Mouse (Mus musculus) hindbrain, embryonic 13.5 days (tissue): ENCODE results near the gene Dgcr6. TPM values are rescaled to one million over a fixed set of nuclear protein-coding genes. Genes with fewer than 3 reads are reported as not detected.
A peak's percentile ranks its signal among the peaks of the same experiment; 100 is the strongest.
"Not testable (repeated sequence)": the region's sequence is repeated elsewhere in the genome, so short reads cannot be mapped to it uniquely, and the experiment has no call there.

ENCODE experiments used
- ATAC-seq: fragments of 200-750 bp; cut with Nextera tagmentation; 2 replicates; pipeline ENCODE4 v1.8.0; 2017; ENCODE audit warnings: moderate TSS enrichment; ENCODE audit not compliant: low FRiP score
- H3K27ac ChIP-seq: fragments of 300-500 bp; sonication (generic); 2 replicates; pipeline ENCODE4 v1.5.1; 2015; ENCODE audit warnings: inconsistent platforms, mild to moderate bottlenecking, moderate library complexity
- H3K27me3 ChIP-seq: fragments of 300-500 bp; sonication (generic); 2 replicates; pipeline ENCODE4 v1.6.1; 2015; ENCODE audit warnings: mild to moderate bottlenecking, inconsistent platforms
- H3K36me3 ChIP-seq: fragments of 300-500 bp; sonication (generic); 2 replicates; pipeline ENCODE4 v1.6.1; 2015; ENCODE audit warnings: mild to moderate bottlenecking, inconsistent platforms
- H3K4me1 ChIP-seq: fragments of 300-500 bp; sonication (generic); replicated peaks from 2 replicates; pipeline ENCODE4 v1.6.1; 2015; ENCODE audit warnings: inconsistent platforms
- H3K4me2 ChIP-seq: fragments of 300-500 bp; sonication (generic); 2 replicates; pipeline ENCODE4 v1.6.1; 2015; ENCODE audit warnings: inconsistent platforms, mild to moderate bottlenecking, moderate library complexity
- H3K4me3 ChIP-seq: fragments of 300-500 bp; sonication (generic); 2 replicates; pipeline ENCODE4 v1.5.1; 2015; ENCODE audit warnings: mild to moderate bottlenecking, inconsistent platforms
- H3K9ac ChIP-seq: fragments of 300-500 bp; sonication (generic); 2 replicates; pipeline ENCODE4 v1.6.1; 2015; ENCODE audit warnings: mild to moderate bottlenecking, inconsistent platforms
- H3K9me3 ChIP-seq: fragments of 300-500 bp; sonication (generic); 2 replicates; pipeline ENCODE4 v1.6.1; 2016; ENCODE audit warnings: inconsistent platforms
- WGBS: fragments of 180-500 bp; shearing (Covaris S2); methylation state at CpG from one replicate; pipeline ENCODE4 v1.1.7; 2015; 5-methylcytosine and 5-hydroxymethylcytosine counted together
- polyA plus RNA-seq: library from polyadenylated mRNA; unstranded; fragments of >200 nt; fragmentation: Nextera tagmentation; extraction: Ambion mirVana; gene quantifications from 2 replicates; pipeline ENCODE4 v1.2.1, GENCODE M21; 2015

Dgcr6 gene
- 167 and 179 TPM in 2 replicates for polyA plus RNA-seq

GRCm38 (mm10) chr16:18052731-18053202 is at the start of gene Dgcr6:
TSS of gene Dgcr6 (plus strand) at chr16:18052860.
- peaks cover 3% of the 10 kb centered on the region for H3K4me1 ChIP-seq
- peak within 1 kb of the TSS; percentile 36 for H3K4me2 ChIP-seq
- 12% methylated on average over 11 of the region's 11 CpGs for WGBS
- peak within 1 kb of the TSS; percentile 55 for H3K27ac ChIP-seq
- H3K36me3 ChIP-seq = no peaks in the 10 kb centered on the region
- 0 out of 2 replicates have a peak within 1 kb of the TSS, but pooled peaks have one; percentile 46 for H3K9ac ChIP-seq
- peaks cover 13% of the 10 kb centered on the region for H3K27me3 ChIP-seq
- no peak within 1 kb of the TSS for H3K4me3 ChIP-seq
- H3K9me3 ChIP-seq = no peaks in the 10 kb centered on the region
- ATAC-seq = peak; percentile 82

- 64% methylated on average over 5 of the region's 5 CpGs for WGBS
These were observed 48.1 kb upstream of the Dgcr6 start for GRCm38 (mm10) chr16:18004589-18004988.

GRCm38 (mm10) chr16:18007083-18007482 is 45.6 kb upstream of the Dgcr6 start:
- no peak for ATAC-seq
- Histone ChIP-seq H3K27me3 (no peaks in the 10 kb centered on the region), H3K4me1 (no peaks in the 10 kb centered on the region), H3K4me3 (no peak overlapping the region), H3K27ac (no peak overlapping the region), H3K9me3 (no peaks in the 10 kb centered on the region), H3K36me3 (no peaks in the 10 kb centered on the region), H3K4me2 (no peak overlapping the region), H3K9ac (no peak overlapping the region)
- 43% methylated on average over 4 of the region's 4 CpGs for WGBS

More at GRCm38 (mm10) chr16:18004589-18004988, 48.1 kb upstream of the Dgcr6 start:
- Histone ChIP-seq H3K4me2 (no peak overlapping the region), H3K4me3 (no peak overlapping the region), H3K9me3 (no peaks in the 10 kb centered on the region), H3K27me3 (no peaks in the 10 kb centered on the region), H3K36me3 (no peaks in the 10 kb centered on the region), H3K4me1 (no peaks in the 10 kb centered on the region), H3K27ac (no peak overlapping the region), H3K9ac (no peak overlapping the region)
- no peak for ATAC-seq

- no peak overlapping the region for H3K4me2 ChIP-seq
- WGBS = 64% methylated on average over 6 of the region's 6 CpGs
- H3K9ac ChIP-seq = no peak overlapping the region
These were observed 41.6 kb upstream of the Dgcr6 start for GRCm38 (mm10) chr16:18011101-18011500.

GRCm38 (mm10) chr16:18016482-18016881 is 36.2 kb upstream of the Dgcr6 start:
- H3K9me3 ChIP-seq, ATAC-seq: not testable (repeated sequence)
- WGBS = 59% methylated on average over 4 of the region's 4 CpGs

More at GRCm38 (mm10) chr16:18011101-18011500, 41.6 kb upstream of the Dgcr6 start:
- no peaks in the 10 kb centered on the region for H3K4me1 ChIP-seq
- no peaks in the 10 kb centered on the region for H3K9me3 ChIP-seq
- no peak overlapping the region for H3K27ac ChIP-seq
- H3K36me3 ChIP-seq = no peaks in the 10 kb centered on the region
- no peaks in the 10 kb centered on the region for H3K27me3 ChIP-seq
- no peak overlapping the region for H3K4me3 ChIP-seq
- no peak for ATAC-seq

GRCm38 (mm10) chr16:18022780-18023557 is 29.7 kb upstream of the Dgcr6 start:
- H3K27me3 ChIP-seq = no peaks in the 10 kb centered on the region

More at GRCm38 (mm10) chr16:18016482-18016881, 36.2 kb upstream of the Dgcr6 start:
- not testable (repeated sequence) for H3K9ac ChIP-seq, H3K36me3 ChIP-seq, H3K4me2 ChIP-seq, H3K27ac ChIP-seq, H3K4me1 ChIP-seq, H3K27me3 ChIP-seq, H3K4me3 ChIP-seq

GRCm38 (mm10) chr16:18027371-18027770 is 25.3 kb upstream of the Dgcr6 start:
- Histone ChIP-seq H3K4me3 (no peak overlapping the region), H3K9me3 (no peaks in the 10 kb centered on the region), H3K4me1 (no peaks in the 10 kb centered on the region), H3K9ac (no peak overlapping the region), H3K27me3 (no peaks in the 10 kb centered on the region), H3K4me2 (no peak overlapping the region), H3K36me3 (no peaks in the 10 kb centered on the region), H3K27ac (no peak overlapping the region)
- ATAC-seq = no peak
- 58% methylated on average over 2 of the region's 2 CpGs for WGBS

More at GRCm38 (mm10) chr16:18022780-18023557, 29.7 kb upstream of the Dgcr6 start:
- Histone ChIP-seq H3K4me2 (no peak overlapping the region), H3K9me3 (no peaks in the 10 kb centered on the region), H3K27ac (no peak overlapping the region), H3K9ac (no peak overlapping the region), H3K4me3 (no peak overlapping the region), H3K36me3 (no peaks in the 10 kb centered on the region), H3K4me1 (no peaks in the 10 kb centered on the region)
- 81% methylated on average over 8 of the region's 8 CpGs for WGBS
- no peak for ATAC-seq

GRCm38 (mm10) chr16:18031752-18032151 is 20.9 kb upstream of the Dgcr6 start:
- ATAC-seq = no peak
- Histone ChIP-seq H3K4me2 (no peak overlapping the region), H3K9me3 (no peaks in the 10 kb centered on the region), H3K36me3 (no peaks in the 10 kb centered on the region), H3K9ac (no peak overlapping the region), H3K27me3 (no peaks in the 10 kb centered on the region), H3K4me3 (no peak overlapping the region), H3K4me1 (no peaks in the 10 kb centered on the region), H3K27ac (no peak overlapping the region)
- 57% methylated on average over 2 of the region's 2 CpGs for WGBS

- H3K9ac ChIP-seq = no peak overlapping the region
- WGBS = 80% methylated on average over 4 of the region's 4 CpGs
These were observed 19.4 kb upstream of the Dgcr6 start for GRCm38 (mm10) chr16:18033289-18033688.

GRCm38 (mm10) chr16:18034286-18034685 is 18.4 kb upstream of the Dgcr6 start:
- Histone ChIP-seq H3K4me3 (no peak overlapping the region), H3K27me3 (no peaks in the 10 kb centered on the region), H3K9me3 (no peaks in the 10 kb centered on the region), H3K9ac (no peak overlapping the region), H3K4me2 (no peak overlapping the region), H3K27ac (no peak overlapping the region), H3K4me1 (no peaks in the 10 kb centered on the region), H3K36me3 (no peaks in the 10 kb centered on the region)
- no peak for ATAC-seq
- 73% methylated on average over 4 of the region's 4 CpGs for WGBS

More at GRCm38 (mm10) chr16:18033289-18033688, 19.4 kb upstream of the Dgcr6 start:
- Histone ChIP-seq H3K27me3 (no peaks in the 10 kb centered on the region), H3K9me3 (no peaks in the 10 kb centered on the region), H3K4me2 (no peak overlapping the region), H3K4me3 (no peak overlapping the region), H3K36me3 (no peaks in the 10 kb centered on the region), H3K27ac (no peak overlapping the region), H3K4me1 (no peaks in the 10 kb centered on the region)
- no peak for ATAC-seq

GRCm38 (mm10) chr16:18036425-18036955 is 16.2 kb upstream of the Dgcr6 start:
- ATAC-seq = no peak; the same call in 1 of the 2 replicates
- Histone ChIP-seq H3K9me3 (no peaks in the 10 kb centered on the region), H3K4me1 (no peaks in the 10 kb centered on the region), H3K27me3 (no peaks in the 10 kb centered on the region), H3K27ac (no peak overlapping the region), H3K4me2 (no peak overlapping the region), H3K9ac (no peak overlapping the region), H3K4me3 (no peak overlapping the region), H3K36me3 (no peaks in the 10 kb centered on the region)
- 20% methylated on average over 16 of the region's 16 CpGs for WGBS

- Histone ChIP-seq H3K9me3 (no peaks in the 10 kb centered on the region), H3K9ac (no peak overlapping the region), H3K4me2 (no peak overlapping the region), H3K27ac (no peak overlapping the region), H3K36me3 (no peaks in the 10 kb centered on the region), H3K4me1 (no peaks in the 10 kb centered on the region), H3K27me3 (no peaks in the 10 kb centered on the region), H3K4me3 (no peak overlapping the region)
- ATAC-seq = no peak
- 56% methylated on average over 9 of the region's 9 CpGs for WGBS
These were observed 15.6 kb upstream of the Dgcr6 start for GRCm38 (mm10) chr16:18037025-18037424.
